Mouse (Mus musculus) G1E-ER4 (cell line): ENCODE data around the gene Aip. TPM values are rescaled to one million over a fixed set of nuclear protein-coding genes. Genes with fewer than 3 reads are reported as not detected.

Source experiments
- GATA1 ChIP-seq: IDR thresholded peaks from one replicate; pipeline ENCODE4 v1.8.0; 2012; ENCODE audit warnings: low read length, inconsistent platforms
- polyA plus RNA-seq: library from polyadenylated mRNA; stranded (reverse); fragments of >175 nt; gene quantifications from 2 replicates; pipeline ENCODE4 v1.2.3, GENCODE M21; 2012

Aip gene
- polyA plus RNA-seq, 1 experiment: 105 TPM

DNA sequence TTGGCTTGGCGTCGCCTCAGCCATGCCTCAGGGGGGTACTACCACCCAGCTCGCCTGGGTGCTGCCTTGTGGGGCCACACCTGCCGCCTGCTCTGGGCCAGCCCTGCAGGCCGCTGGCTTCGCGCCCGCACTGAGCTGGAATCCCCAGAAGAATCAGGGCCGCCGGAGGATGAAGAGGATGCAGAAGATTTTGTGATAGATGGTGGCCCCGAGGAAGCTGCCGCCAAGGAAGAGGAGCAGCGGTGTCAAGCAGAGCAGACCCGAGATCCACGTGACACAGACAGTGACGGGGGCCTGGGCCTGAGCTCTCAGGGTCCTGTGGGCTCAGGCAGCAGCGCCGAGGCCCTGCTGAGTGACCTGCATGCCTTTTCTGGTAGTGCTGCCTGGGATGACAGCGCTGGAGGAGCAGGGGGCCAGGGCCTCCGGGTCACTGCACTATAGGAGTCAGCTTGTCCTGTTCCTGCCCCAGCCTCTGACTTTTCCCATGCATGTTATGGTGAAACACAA lies 30.5 kb upstream of the Aip start:
- TF ChIP-seq GATA1: no peak

GRCm38 (mm10) chr19:4155223-4156072 lies 29.8 kb upstream of the Aip start:
- TF ChIP-seq GATA1: no peak

DNA sequence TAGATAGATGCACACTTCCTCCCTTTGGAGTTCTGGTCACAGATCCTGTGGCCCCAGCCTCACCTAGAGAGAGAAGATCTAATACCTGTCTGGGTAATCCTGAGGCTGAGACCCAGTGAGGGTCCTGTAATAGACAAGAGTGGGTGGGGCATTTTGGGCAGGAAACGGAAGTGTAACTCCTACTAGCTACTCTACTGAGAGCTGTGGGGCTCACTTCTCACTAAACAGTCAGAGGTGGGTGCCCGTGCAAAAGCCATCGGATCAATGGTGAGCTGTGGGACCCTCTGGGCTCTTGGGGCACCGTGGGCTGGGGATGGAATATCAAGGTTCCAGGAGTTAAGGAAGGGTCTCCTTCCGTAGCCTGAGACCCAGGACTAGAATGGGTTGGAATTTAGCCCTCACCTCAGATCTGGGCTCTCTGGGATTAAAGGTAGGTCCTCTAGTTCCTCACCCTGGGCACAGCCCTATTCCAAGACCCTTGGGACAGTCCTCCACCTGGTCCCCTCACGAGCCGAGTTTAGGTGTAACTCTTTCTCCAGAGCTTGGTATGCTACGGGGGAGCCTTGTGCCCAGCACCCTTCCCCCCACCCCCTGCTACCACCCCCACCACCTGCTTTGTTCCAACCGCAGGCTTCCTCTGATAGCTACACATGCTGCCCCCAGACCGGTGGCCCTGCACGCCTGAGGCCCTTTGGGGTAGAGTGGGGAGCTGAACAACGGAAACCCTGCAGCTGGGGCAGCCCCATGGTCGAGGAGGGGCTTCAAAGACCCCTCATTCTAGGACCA lies 29.0 kb upstream of the Aip start:
- no peak for TF ChIP-seq GATA1

DNA sequence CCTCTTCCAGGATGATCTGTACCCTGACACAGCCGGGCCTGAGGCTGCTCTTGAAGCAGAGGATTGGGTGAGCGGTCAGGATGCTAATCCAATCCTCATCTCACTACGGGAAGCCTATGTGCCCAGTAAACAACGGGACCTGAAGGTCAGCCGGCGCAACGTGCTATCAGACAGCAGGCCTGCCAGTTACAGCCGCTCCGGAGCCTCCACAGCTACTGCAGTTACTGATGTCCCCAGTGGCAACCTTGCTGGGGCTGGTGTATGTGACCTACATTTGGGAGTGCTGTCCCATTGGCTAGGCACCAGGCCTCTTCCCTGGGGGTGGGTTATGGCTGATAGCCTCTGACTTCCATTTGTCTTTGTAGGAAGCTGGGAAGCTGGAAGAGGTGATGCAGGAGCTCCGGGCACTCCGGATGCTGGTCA lies 27.6 kb upstream of the Aip start, which contains the start of gene Ptprcap:
TSS of gene Ptprcap (plus strand) at position 373 of the 423 bp plus-strand sequence.
- no peak for TF ChIP-seq GATA1

- no peak for TF ChIP-seq GATA1
Observed at GRCm38 (mm10) chr19:4152445-4153231, 27.0 kb upstream of the Aip start.

DNA sequence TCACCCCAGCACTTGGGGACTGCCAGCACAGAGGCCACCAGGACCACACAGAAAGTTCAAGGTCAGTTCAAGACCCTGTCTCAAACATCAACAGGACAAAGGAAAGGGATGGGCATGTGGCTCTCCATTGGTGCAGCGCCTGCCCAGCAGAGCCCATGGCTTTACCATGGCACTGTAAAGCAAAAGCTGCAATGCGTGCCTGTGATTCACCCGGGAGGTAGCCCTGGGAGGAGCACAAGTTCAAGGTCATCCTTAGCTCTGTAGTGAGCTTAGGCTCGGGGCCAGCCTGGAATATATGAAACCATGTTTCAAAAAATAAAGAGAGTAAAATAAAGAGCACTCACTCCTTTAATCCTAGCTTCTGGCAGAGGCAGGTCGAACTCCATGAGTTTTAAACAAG lies 26.2 kb upstream of the Aip start:
- no peak for TF ChIP-seq GATA1

DNA sequence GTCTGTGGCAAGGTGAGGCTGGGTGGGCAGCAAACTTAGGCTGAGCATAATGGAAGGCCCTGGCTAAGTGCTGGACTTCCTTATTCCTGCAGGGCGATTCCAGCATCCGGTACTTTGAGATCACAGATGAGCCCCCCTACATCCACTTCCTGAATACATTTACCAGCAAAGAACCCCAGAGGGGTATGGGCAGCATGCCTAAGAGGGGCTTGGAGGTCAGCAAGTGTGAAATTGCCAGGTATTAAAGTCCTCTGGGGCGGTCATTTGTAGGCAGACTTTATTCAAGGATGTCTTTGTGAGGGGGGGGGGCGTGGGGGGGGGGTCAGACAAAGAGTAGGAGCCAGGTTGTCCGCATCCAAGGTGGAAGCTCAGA lies 25.8 kb upstream of the Aip start:
- TF ChIP-seq GATA1: no peak

DNA sequence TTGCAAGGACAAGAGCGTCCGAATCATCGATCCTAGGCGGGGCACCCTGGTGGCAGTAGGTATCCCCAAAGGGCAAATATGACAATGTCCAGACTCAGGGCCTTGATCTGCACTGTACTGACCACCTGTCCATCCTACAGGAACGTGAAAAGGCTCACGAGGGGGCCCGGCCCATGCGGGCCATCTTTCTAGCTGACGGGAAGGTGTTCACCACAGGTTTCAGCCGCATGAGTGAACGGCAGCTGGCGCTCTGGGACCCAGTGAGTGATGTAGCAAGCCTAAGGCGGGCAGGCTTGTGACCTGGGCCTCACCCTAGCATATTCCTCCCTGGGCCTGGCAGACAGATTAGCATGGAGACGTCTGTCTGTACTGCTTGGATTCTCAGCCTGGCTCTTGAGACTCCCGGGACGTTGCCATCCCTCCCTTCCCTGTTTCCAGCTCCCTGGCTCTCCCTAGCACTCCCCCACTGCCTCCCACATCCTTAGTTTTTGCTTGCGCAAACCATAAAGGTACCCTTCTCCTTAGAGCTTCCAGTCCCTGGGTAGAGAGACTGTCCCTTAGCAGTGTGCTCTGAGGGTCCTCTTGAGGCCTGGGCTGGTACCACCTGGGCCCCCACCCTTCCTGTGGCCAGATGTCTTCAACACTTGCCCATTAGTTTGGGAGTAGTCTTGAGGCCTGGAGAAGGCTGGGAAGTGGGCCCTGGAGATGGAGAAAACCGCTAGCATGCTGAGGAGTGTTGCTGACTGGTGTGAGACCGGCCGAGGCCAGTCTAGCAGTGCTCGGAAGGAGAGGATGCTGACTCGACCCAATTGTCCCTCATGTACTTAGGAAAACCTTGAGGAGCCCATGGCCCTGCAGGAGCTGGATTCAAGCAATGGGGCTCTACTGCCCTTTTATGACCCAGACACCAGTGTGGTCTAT lies 25.2 kb upstream of the Aip start:
- no peak for TF ChIP-seq GATA1

- no peak for TF ChIP-seq GATA1
Observed at GRCm38 (mm10) chr19:4149764-4150461, 24.3 kb upstream of the Aip start.

DNA sequence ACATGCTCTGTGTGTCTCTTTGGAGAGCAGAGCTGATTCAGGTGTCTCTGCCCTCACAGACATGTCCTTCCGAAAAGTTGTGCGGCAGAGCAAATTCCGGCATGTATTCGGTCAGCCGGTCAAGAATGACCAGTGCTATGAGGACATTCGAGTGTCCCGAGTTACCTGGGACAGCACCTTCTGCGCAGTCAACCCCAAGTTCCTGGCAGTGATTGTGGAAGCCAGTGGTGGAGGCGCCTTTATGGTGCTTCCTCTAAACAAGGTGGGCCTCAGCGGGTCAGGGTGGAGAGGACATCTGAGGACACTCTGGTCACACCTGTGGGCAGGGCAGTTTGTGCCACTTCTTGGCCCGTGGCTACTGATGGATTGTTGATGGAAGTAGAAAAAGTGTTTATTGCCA lies 23.6 kb upstream of the Aip start:
- TF ChIP-seq GATA1: no peak

DNA sequence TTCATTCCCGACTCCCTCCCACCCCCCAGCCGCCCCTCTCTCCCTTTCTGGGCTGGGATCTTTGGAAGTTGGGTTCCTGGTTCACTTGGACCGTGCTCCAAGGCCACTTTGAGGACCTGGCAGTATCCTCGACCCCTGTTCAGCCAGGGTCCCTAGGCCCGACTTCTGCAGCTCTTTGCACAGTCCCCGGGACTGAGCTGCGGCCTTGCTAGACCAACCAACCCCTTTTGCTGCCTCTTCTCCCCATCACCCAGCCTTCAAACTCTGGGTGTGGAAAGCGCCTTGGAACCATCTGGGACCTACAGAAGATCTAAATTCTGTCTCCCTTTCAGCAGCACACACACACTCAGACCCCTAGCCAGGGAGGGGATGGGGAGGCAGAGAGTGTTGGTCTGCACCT lies 23.2 kb upstream of the Aip start:
- no peak for TF ChIP-seq GATA1

GRCm38 (mm10) chr19:4148491-4148806 lies 22.8 kb upstream of the Aip start, which contains the start of gene Coro1b:
Gene Coro1b, plus strand, starts transcription at chr19:4148619.
- TF ChIP-seq GATA1: no peak

DNA sequence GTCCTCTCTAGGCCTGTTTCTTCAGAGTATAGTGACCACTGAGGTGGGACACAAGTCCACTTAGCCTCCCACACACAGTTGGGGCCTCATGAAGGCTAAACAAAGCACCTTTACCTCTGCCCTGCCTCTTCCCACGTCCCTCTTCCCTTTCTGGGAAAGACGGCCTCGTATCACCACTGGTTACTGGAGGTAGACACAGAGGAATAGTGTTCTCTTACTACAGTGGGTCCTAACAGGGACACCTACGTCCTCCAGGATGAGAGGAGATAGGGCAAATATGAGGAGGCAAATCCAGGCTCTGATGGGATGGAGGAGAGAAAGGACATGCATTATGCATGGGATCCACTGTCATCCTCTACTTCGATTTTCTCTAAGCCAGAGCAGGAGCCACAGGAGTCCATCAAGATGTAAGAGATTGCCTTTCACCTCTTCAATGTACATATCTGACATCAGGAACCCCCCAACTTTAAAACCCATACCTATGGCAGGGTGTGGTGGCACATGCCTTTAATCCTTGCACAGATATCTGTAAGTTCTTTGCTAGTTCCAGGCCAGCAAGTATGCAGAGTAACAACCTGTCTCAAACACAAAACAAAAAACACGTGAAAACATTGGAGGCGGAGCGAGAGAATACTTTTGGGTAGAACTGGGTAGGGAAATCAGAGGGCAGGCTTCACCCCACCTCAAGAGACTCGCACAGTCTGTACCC lies 22.3 kb upstream of the Aip start:
- TF ChIP-seq GATA1: no peak
